Mouse (Mus musculus) cerebellum, adult 8-10 months (tissue): ENCODE measurements around the gene Glis3.

Experiments used
- DNase-seq: peaks from one replicate; pipeline ENCODE4 v3.0.0; 2022

The Glis3 gene

DNA sequence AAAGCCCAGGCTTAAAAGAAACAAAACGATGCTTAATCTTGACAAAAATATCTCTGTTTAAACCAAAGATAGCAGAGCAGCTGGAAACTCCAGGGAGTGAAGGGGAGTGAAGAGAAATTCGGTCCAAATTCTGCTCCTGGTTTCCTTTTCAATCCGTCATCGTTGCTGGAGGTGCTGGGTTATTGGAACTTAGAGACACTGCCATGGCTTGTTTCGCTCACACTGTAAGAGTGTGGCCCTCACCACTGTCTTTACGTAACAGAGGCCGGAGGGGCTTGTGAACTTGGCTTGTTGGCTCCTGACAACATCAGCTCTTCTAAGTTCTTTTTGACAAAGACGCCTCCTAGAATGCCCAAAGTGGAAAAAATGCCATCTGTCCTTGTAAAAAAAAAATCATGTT is 99.4 kb downstream of the Glis3 start:
- no peak for DNase-seq

DNA sequence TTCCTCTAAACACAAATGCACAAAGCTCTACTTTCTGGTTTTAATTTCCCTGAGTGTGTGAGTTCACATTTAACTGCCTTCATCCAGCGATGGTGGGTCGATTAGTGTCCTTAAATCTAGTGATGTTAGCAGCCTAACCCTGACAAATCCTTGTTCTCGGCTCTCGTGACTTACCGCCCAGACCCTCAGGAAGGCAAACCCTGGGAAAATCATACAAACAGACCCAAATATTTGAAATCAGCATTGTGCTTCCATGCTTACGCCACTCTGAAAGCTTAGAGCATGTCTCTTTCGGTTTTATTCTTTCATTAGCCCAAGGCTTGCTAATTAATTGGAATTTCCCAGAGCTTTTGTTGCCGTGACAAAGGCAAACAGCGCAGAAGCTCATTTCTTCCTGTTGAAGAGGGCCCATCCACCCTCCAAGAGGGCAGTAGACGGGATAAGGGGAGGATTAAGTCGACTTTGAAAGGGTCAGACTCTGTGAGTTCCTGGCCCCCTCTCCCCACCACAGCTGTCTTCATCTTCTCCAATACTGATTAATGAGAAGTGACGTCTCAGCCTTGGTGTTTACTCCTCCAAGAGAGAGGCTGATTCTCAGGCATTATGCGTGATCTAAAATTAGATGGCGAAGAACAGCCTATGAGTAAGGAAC is 100.0 kb downstream of the Glis3 start:
- DNase-seq, result no peak

DNA sequence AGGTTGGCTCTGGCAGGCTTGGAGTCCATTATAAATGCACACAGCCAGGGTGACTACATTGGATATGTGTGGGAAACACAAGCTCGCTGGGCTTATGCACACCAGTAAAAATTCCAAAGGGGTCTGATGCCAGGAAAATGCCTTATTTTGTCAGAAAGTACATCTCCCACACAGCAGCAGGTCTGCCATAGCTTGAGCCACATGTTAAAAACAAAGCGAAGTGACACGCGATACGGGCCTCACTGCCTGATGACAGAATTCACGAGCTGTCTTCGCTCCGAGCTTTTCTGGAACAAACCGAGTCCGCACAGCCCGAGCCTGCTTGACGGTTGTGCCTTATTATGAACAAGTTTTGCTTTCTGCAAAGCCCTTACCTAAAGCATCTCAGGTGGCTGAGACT is 102.9 kb downstream of the Glis3 start:
- DNase-seq, result no peak

DNA sequence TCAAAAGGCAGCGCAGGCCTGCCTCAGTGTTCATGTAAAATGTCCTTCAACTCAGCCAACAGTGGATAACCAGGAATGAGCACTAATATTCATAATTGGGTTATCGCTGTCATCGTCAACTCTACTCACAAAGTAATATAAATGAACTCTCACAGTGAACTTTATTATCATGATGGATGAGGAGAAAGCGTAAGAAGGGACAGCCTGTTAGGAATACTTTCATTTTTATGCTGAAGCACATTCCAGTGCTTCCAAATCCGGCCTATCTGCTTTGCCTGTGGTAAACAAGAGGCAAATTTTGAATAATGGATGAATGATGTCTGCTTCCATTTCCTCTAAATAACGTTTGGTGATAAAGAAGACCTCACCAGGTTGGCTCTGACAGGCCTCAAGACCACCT is 103.3 kb downstream of the Glis3 start:
- no peak for DNase-seq

DNA sequence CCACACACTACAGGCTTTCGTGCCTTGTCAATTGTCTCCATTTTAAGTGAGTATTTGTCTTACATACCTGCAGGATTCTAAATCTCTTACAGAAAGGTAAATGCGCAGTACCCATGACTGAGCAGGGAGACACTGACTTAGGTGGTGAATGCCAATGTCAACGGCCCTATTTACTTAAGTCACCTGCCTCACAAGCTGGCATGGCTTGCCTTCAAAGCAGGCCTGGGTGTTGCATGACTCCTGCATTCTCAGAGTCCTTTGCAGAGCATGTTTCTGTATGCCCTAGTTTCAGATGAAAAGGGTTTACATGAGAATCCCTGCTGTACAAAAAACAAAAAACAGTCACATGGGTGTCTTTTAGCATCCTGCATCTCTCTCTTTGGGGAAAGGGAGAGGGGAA is 106.2 kb downstream of the Glis3 start:
- DNase-seq, result no peak

DNA sequence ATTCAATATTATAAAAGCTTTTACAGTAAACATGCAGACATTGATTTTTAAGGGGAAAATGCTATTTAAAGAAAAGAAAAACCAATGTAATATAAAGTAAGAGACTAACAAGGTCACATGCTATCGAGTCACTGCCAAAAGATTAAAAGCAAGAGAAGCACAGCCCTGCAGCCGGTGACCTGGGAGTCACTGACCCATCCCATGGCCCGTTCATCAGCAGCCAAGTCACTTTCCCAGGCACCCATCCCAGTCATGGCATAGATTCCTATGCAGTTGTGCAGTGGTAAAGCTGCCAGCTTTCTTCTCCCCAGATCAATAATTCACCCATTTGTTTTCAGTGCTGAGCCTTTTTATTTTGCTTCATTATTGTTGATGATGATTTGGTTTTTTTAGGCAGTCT is 110.0 kb downstream of the Glis3 start:
- no peak for DNase-seq

DNA sequence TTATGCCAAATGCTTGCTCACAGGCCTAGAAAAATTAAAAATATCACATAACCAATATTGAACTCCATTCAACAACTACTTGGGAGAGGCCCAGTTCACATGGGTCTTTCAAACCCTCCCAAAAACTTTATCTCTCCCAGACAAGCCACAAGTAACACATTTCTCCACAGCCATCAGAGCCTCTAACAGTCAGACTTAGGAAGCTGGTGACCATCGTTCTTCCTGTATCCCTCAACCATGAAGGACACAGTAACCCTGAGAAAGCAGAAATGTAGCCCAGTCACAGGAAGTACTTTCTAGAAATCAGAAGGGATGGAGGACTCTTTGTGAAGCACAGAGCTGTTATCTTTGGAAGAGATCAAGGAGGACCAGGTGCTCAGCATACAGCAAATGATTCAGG is 112.8 kb downstream of the Glis3 start:
- no peak for DNase-seq

DNA sequence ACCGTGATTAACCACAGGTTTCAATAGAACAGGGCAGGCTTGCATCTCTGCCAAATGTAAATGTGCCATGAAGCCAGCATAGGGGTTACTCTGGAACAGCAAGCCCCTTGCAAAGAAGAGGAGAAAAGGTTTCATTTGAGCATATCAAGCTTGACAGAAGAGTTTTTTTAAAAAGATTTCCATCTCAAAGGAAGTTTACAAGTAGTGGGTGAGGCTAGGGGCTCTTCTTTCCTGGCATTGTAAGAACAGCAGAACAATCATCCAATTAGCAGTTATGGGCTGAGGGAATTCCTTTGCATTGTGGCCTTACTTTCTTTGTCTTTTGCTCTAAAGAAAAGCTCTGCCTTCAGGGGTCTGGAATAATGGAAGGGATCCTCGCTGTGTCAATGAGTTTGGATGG is 113.3 kb downstream of the Glis3 start:
- no peak for DNase-seq

DNA sequence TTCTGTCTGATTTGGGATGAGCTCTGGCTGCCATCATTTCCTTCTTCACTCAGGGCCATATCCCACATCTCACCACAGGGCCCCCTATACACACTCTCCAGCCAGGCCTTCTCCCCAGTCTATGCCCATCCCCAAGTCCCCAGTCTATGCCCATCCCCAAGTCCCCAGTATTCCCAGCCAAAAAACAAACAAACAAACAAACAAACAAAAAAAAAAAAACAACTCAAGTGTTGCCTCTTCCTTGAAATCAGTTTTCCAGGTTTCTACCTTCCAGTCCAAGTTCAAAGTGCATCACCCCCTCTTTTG is 118.2 kb downstream of the Glis3 start:
- no peak for DNase-seq

DNA sequence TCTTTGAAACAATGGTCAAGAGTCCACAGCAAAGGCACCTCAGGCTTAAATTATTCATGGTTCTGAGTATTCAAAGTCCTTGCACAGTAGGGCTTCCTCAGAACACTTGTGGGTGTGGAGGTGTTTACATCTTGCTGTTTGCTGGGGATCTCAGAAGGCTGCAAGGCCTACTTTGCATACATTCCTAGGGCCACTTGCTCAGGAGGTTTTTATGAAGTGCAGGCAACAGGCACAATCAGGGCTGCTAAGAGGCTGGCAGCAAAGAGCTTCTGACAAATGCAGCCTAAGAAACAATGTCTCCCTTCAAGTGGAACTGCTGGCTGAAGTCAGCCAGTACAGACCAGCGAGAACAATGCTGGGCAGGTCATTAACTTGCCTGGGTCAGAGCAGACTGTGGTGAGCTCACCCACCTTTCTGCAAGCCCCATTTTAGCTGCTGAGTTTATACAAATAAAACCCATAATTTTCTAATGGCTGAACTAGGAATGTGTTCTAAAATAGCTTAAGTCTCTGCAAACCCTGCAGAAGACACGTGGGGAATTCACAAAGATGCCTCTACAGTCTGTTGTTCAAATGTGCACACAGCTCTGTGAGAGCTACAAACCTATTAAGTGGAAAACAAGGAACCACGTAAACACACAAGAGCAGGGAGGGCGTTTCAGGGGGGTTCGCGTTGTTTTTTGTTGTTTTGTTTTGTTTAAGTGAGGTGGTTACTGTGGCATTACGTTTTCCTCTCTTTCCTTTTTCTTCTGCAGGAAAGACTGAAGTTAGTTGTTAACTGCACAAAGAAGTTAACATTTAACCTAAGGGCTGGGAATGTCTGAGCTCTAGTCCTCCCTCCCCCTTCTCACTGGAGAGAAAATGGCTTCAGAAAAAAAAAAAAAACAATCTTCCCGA is 118.8 kb downstream of the Glis3 start:
- no peak for DNase-seq

DNA sequence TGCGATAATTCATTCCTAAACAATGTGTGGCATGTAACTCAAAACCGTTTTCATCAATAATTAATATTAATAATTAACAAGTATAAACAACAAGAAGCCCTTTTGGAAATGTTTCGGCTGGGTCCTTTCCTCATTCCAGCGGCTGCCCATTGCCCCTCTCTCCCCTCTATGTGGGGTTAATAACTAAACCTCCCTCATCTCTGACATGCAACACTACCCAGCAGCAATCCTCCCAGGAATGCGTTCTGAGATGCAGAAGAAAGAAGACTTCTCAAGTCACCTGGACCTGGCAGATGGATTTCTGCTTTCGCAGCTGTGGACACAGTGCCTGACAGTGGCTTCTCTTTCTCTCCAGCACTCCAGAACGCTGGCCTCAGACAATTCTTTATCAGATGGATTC is 120.0 kb downstream of the Glis3 start:
- DNase-seq, result no peak

DNA sequence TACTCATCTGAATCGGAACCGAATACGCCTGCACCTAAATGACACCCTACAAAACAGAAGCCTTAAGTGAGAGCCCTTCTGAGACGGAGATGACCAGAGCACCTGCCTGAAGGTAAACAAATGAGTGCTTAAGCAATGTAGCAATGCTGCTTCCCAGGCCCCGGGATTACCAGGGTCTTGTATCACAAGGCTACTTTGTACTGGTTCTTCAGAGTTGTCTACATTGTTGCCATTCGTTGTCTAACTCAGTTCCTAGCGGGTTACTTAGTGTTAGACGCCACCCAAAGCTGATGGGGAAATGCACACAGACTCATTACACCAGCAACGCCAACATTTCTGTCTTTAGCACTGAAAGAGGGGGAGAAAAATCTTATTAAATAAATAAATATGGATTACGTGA is 120.5 kb downstream of the Glis3 start:
- DNase-seq, result no peak

DNA sequence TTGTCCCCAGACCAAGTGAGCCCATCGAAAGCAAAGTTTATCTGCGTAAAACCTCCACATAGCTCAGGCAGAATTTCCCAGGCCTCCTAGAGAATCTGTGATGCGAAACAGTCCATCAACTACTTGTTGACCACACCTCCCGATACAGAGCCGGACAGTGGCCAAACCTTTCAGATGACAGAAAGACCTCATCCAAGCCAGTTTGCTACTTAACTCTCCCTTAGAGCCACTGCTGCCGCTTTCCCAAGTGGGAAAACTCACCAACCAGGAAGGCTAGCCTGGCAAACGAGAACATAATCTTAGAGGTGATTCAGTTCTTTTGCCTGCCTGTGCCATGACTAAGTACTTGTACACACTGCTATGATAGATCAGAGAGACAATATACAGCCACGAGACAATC is 121.2 kb downstream of the Glis3 start:
- DNase-seq, result no peak

DNA sequence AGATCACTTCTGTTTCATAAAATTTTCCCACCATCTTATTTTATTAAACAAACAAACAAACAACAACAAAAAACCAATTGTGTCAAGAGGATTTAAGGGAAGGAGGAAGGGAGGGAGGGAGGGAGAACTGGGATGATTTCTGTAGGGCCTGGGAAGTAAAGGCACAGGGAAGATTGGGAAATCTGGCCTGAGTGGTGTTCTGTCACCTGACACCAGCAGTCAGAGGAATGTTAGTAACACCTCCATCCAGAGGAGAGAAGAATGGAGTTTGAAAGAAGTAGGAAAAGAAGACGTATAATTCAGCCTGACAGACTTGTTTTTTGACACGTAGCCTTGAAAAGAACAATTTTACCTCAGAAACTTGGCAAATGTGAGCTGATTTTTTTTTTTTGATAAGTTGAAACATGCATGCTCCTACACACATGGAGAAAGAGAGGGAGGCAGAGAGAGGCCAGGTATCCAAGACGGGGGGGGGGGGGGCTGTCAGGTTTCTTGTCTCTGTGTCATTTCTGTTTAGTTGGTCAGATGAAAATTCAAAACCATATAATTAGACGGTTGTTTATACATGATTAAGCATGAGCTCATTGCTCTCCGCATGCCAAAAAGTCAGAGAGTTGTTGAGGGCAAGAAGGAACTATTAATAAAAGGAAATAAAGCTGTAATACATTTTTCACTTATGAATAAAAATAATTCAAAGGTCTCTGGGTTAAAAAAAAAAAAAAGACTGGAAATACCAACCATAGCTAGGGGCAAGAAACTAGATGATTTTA is 122.1 kb downstream of the Glis3 start:
- DNase-seq, result no peak

DNA sequence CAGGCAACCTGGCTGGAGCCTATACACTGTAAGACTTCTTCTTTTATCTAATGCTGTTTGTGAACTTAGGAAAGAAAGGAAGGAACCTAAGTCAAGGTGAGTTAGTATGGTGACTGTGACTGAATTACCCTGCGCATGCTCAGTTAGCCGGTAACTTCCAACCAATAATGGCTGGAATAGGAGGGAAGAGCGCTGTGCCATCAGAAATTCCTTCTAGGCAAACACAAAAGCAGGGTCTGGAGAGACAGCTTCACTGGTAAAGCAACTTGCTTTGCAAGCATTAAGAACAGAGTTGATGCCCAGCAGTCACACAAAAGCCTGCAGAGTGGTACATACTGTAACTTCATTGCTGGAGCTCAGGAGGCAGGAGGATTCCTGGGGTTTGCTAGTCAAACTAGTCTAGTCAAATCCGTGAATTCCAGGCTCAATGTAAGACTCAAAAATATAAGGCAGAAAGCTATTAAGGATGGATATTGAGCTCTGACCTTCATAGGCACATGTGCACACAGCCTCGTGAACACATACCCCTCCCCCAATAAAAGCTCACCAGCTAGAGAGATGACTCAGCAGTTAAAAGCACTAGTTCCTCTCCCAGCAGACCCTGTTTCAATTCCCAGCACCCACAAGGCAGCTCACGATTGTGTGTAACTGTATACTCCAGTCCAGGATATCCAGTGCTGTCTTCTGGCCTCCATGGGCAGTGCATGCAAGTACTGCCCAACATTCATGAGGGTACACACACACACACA is 124.5 kb downstream of the Glis3 start:
- DNase-seq, result no peak

DNA sequence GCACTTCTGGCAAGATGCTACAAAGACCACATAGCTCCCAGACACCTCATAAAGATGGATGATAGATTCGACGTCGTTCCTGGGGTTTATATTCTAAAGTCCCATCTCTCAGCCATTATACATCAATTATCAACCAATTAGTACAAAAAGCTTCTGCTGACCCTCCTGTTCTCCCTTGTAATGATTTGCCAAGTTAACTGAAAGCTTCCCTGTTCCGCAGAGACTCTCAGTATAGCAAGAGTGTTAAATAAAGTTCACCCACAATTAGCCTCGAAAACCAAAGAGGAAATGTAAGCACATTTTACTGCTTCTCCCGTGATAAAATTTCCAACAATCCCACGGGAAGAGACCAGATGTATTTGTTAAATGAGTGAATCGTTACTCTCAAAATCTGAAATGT is 129.3 kb downstream of the Glis3 start:
- no peak for DNase-seq

DNA sequence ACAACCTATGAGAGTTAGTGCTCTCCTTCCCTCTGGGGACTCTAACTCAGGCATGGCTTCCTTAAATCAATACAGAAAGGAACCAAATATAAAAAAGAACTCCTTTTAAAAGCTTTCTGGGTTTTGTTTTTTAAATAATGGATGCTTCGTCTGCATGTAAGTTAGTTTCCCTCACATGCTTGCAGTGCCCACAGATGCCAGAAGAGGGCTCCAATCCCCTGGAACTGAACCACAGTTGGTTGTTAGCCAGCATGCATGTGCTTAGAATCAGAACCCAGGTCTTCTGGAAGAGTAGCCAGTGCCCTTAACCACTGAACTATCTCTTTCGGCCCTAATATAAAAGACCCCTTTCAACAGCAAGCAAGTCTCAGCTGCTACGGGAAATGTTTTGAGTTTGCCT is 132.9 kb downstream of the Glis3 start:
- DNase-seq, result no peak

DNA sequence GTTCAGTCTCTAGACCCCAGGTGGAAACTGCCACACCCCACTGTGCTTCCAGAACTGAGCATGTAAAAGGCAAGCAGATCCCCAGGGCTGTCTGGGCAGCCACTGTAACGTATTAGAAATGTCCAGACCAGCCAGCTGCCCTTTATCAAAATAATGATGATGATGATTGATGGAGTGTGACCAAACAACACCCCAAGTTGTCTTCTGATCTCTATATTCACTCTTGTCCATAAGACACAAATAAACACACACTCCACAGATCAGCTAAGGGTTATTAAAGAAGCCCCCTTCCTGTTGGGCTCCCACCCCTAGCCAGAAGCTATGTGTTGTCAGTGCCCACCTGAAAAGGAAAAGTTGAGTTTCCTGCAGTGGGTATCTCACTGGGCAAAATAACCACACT is 134.4 kb downstream of the Glis3 start:
- no peak for DNase-seq

DNA sequence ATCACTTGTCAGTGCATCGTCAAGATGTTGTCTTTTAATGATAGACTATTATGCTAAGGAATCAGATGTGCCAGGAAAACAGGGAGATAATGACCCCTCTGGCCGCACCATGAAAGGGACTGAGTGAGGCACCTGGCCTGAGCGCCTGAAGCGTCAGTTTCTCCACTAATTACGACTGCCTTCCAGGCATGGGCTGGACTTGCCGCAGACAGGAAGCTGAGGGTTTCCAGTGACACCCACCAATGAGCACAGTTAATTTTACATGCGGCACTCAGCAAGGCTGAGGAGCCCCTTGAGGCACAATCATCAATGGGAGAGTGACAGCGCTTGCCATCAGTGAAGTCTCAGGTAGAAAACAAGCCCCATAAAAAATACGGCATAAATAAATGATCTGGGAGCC is 141.1 kb downstream of the Glis3 start:
- DNase-seq, result no peak

DNA sequence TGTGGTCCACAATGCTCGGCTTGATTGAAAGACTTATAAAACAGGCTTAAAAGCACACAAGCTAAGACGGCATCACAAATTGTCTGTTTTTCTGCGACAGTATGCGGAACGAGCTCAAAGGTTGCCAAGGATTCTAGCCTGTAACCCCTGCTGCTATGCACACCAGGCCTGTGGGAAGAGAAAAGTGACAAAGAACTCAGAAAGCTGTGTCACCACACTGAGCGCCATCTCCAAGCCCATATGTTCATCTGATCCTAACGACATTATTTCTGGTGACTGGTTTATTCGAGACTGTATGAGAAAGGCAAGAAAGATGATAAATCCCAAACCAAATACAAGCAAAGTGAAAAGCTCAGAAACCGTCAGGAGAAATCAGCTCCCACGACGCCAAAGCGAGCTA is 144.9 kb downstream of the Glis3 start:
- DNase-seq, result no peak

DNA sequence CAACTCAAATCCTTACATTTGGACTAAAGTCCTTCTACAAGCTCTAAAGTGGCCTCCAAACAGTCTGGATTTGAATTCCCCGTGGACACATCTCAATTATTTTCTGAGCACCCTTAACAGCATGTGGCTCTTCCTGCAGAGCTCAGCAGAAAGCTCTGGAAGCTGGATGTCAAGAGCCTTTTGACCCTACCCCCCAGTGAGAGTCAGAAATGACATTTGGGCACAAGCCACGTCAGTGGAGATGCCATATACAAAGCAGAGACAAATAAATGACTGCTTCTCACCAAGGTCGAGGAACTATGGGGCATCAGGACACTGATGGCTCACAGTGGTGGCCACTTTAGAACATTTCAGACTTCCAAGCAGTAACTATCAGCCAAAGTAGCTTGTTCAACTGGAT is 146.3 kb downstream of the Glis3 start:
- no peak for DNase-seq

DNA sequence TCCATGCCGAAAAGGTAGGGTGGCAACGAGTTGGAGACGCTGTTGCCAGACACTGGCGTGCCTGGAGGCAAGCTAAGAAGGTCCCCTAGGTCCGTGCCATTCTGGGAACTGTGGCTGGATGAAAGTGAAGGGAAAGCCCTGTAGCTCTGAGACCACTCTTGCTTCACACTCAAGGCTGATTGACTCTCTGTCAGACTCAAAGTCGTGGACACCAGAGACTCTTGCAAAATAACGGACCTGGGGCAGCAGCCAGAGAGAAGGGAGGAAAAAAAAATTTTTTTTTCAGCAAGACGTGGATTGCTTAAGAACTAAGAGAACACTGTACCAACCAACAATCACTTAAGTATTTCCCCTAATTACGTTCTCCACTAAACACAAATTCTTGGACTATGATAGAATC is 148.1 kb downstream of the Glis3 start:
- DNase-seq, result no peak

DNA sequence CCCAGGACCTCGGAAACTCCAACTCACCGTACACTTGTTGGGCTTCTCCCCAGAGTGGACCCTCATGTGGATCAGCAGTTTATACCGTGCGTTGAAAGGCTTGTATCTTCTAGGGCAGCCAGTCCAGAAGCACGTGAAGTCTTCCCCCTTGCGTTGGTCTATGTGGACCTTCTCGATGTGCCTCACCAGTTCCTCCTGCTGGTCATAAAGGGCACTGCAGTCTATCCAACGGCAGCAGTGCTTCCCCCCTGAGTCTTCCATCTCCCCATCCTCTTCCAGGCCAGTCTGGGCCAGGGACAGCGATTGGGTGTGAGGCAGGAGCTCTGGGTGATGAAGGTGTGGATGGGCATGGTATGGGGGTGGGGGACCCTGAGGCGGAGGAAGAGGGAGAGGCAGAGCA is 149.0 kb downstream of the Glis3 start:
- DNase-seq, result peak; percentile 5
